In genomic region chr15:9061150-9061882, GRCm38 (mm10) we compare ENCODE assay signal across 12 mouse cellular contexts. TPM values are rescaled to one million over a fixed set of nuclear protein-coding genes. Genes with fewer than 3 reads are reported as not detected.
DNase-seq lines count a peak whose midpoint lies in the region; ATAC-seq and TF ChIP-seq lines count a peak whose summit lies in the region.
"Had no signal": no experiment of that assay in that cellular context is flagged by ENCODE, and none has a peak within 500 bp of the region (broad histone marks: within the 10 kb centered on the region; RNA-seq: fewer than 3 reads in every experiment).

No protein-coding gene starts in this region.

- no peak overlapping the region for H3K4me2 ChIP-seq in forebrain, embryonic 16.5 days (ENCODE audit: low read length)
- H3K4me2 ChIP-seq in hindbrain, embryonic 16.5 days (ENCODE audit: low read length), result no peak overlapping the region
- no peak overlapping the region for H3K4me2 ChIP-seq in midbrain, embryonic 16.5 days (ENCODE audit: low read length)
- no peak overlapping the region for H3K4me2 ChIP-seq in intestine, embryonic 16.5 days (ENCODE audit: low read depth, low read length)
- H3K4me2 ChIP-seq: lung, embryonic 14.5 days had no signal

- intact Hi-C loops in left cerebral cortex, adult 2 months (cut with DNase I), result no loop called here

- TF ChIP-seq CTCF in left cerebral cortex, adult 2 months (IDR thresholded peaks at IDR 0.05), result no peak

- H3K36me3 ChIP-seq in forebrain, embryonic 16.5 days (ENCODE audit: control insufficient read depth, insufficient read depth), result no peaks in the 10 kb centered on the region
- H3K36me3 ChIP-seq in hindbrain, embryonic 16.5 days (ENCODE audit: control insufficient read depth, insufficient read depth, low read length), result no peaks in the 10 kb centered on the region
- no peaks in the 10 kb centered on the region for H3K36me3 ChIP-seq in midbrain, embryonic 16.5 days (ENCODE audit: control insufficient read depth, insufficient read depth, low read length)
- no peaks in the 10 kb centered on the region for H3K36me3 ChIP-seq in intestine, embryonic 16.5 days (ENCODE audit: control insufficient read depth, insufficient read depth, low read length)
- H3K36me3 ChIP-seq: heart, embryonic 10.5 days had no signal

- no peak for DNase-seq in left cerebral cortex, adult 2 months (ENCODE audit: extremely low spot score in 1 of 2, low spot score in 2 of 2)
- no peak for DNase-seq in left cerebral cortex, adult 18-20 months (ENCODE audit: low spot score in 2 of 2)
- DNase-seq in ovary, adult 18-20 months (ENCODE audit: low spot score), result no peak
- DNase-seq in gastrocnemius, postnatal 4 days (ENCODE audit: low spot score in 2 of 2), result no peak
- DNase-seq: cerebellum, postnatal 25 days; kidney, adult 2 months; lung, embryonic 14.5 days had no signal

- no peaks in the 10 kb centered on the region for H3K9me3 ChIP-seq in forebrain, embryonic 16.5 days (ENCODE audit: control insufficient read depth, low read length)
- H3K9me3 ChIP-seq in hindbrain, embryonic 16.5 days (ENCODE audit: control insufficient read depth, low read length), result no peaks in the 10 kb centered on the region
- H3K9me3 ChIP-seq in midbrain, embryonic 16.5 days (replicated peaks; ENCODE audit: control insufficient read depth, low read length, poor library complexity, severe bottlenecking), result no peaks in the 10 kb centered on the region
- H3K9me3 ChIP-seq in intestine, embryonic 16.5 days (ENCODE audit: control insufficient read depth, low read length), result no peaks in the 10 kb centered on the region
- H3K9me3 ChIP-seq: heart, embryonic 10.5 days had no signal

- H3K4me1 ChIP-seq in forebrain, embryonic 16.5 days (replicated peaks; ENCODE audit: control insufficient read depth, insufficient read depth, low read length), result no peaks in the 10 kb centered on the region
- no peaks in the 10 kb centered on the region for H3K4me1 ChIP-seq in hindbrain, embryonic 16.5 days (ENCODE audit: control insufficient read depth, insufficient read depth, low read depth, low read length)
- H3K4me1 ChIP-seq in midbrain, embryonic 16.5 days (ENCODE audit: control insufficient read depth, insufficient read depth, low read length), result 0 out of 2 replicates have a peak, but pooled peaks cover 2% of the 10 kb centered on the region
- no peaks in the 10 kb centered on the region for H3K4me1 ChIP-seq in intestine, embryonic 16.5 days (ENCODE audit: control insufficient read depth, insufficient read depth, low read length)
- H3K4me1 ChIP-seq: heart, embryonic 10.5 days had no signal

- WGBS in forebrain, embryonic 16.5 days, result 50% methylated on average over 7 of the region's 7 CpGs
- WGBS in hindbrain, embryonic 16.5 days, result 38% methylated on average over 7 of the region's 7 CpGs
- 35% methylated on average over 7 of the region's 7 CpGs for WGBS in midbrain, embryonic 16.5 days
- WGBS in intestine, embryonic 16.5 days, result 64% methylated on average over 7 of the region's 7 CpGs

- H3K27ac ChIP-seq in left cerebral cortex, adult 2 months, result 0 out of 2 replicates have a peak overlapping the region, but pooled peaks have one; percentile 5
- no peak overlapping the region for H3K27ac ChIP-seq in forebrain, embryonic 16.5 days (ENCODE audit: low read length)
- H3K27ac ChIP-seq in hindbrain, embryonic 16.5 days (ENCODE audit: low read depth, low read length), result no peak overlapping the region
- 0 out of 2 replicates have a peak overlapping the region, but pooled peaks have one; percentile 7 for H3K27ac ChIP-seq in midbrain, embryonic 16.5 days (ENCODE audit: low read length)
- H3K27ac ChIP-seq in intestine, embryonic 16.5 days (ENCODE audit: low read length), result no peak overlapping the region
- H3K27ac ChIP-seq: heart, embryonic 10.5 days had no signal

- no peak overlapping the region for H3K9ac ChIP-seq in forebrain, embryonic 16.5 days (replicated peaks; ENCODE audit: low read depth, low read length)
- no peak overlapping the region for H3K9ac ChIP-seq in hindbrain, embryonic 16.5 days (ENCODE audit: low read depth, low read length)
- H3K9ac ChIP-seq in midbrain, embryonic 16.5 days (ENCODE audit: low read depth, low read length), result no peak overlapping the region
- no peak overlapping the region for H3K9ac ChIP-seq in intestine, embryonic 16.5 days (ENCODE audit: low read depth, low read length)
- H3K9ac ChIP-seq: lung, embryonic 14.5 days had no signal

- no peaks in the 10 kb centered on the region for H3K27me3 ChIP-seq in forebrain, embryonic 16.5 days (replicated peaks; ENCODE audit: control insufficient read depth, insufficient read depth, low read length)
- H3K27me3 ChIP-seq in hindbrain, embryonic 16.5 days (replicated peaks; ENCODE audit: control insufficient read depth, insufficient read depth, low read length), result no peaks in the 10 kb centered on the region
- H3K27me3 ChIP-seq in midbrain, embryonic 16.5 days (ENCODE audit: control insufficient read depth, insufficient read depth, low read depth, low read length), result no peaks in the 10 kb centered on the region
- H3K27me3 ChIP-seq in intestine, embryonic 16.5 days (replicated peaks; ENCODE audit: control insufficient read depth, insufficient read depth, low read length), result no peaks in the 10 kb centered on the region

- H3K4me3 ChIP-seq in left cerebral cortex, adult 2 months, result no peak overlapping the region
- H3K4me3 ChIP-seq in forebrain, embryonic 16.5 days (replicated peaks; ENCODE audit: low read length), result no peak overlapping the region
- H3K4me3 ChIP-seq in hindbrain, embryonic 16.5 days (ENCODE audit: low read length), result no peak overlapping the region
- no peak overlapping the region for H3K4me3 ChIP-seq in midbrain, embryonic 16.5 days (ENCODE audit: low read depth, low read length)
- no peak overlapping the region for H3K4me3 ChIP-seq in intestine, embryonic 16.5 days (ENCODE audit: low read length)
- H3K4me3 ChIP-seq: heart, embryonic 10.5 days had no signal

- ATAC-seq in forebrain, embryonic 16.5 days, result peak; percentile 58
- ATAC-seq in hindbrain, embryonic 16.5 days, result peak; percentile 95
- peak; percentile 95 for ATAC-seq in midbrain, embryonic 16.5 days
- no peak for ATAC-seq in intestine, embryonic 16.5 days

RNA-seq across cellular contexts. Expression of gene Nadk2, which starts 9.7 kb away (rescaled TPM):
- 10 to 100 TPM; 46.4 to 49.9 TPM for total RNA-seq in left cerebral cortex, adult 2 months (2021)
- 10 to 100 TPM; 45.1 to 47.7 TPM for total RNA-seq in left cerebral cortex, adult 18-20 months (2021)
- polyA plus RNA-seq in forebrain, embryonic 16.5 days (2015; fragmentation: Nextera tagmentation; extraction: Ambion mirVana), result 22.7 and 26.1 TPM in 2 replicates
- polyA plus RNA-seq in hindbrain, embryonic 16.5 days (2015; fragmentation: Nextera tagmentation; extraction: Ambion mirVana), result 27.1 and 31.7 TPM in 2 replicates
- 27.8 and 28.2 TPM in 2 replicates for polyA plus RNA-seq in midbrain, embryonic 16.5 days (2015; fragmentation: Nextera tagmentation; extraction: Ambion mirVana)
- 19.7 and 44.7 TPM in 2 replicates for polyA plus RNA-seq in intestine, embryonic 16.5 days (2015; fragmentation: Nextera tagmentation; extraction: Ambion mirVana)
- 10 to 100 TPM; 34.1 to 34.5 TPM for total RNA-seq in gastrocnemius, postnatal 4 days (2021)

Comparison
In these comparisons a context has a peak if more than half of its experiments do, and no peak if none do; other contexts are left out.
1. H3K27ac ChIP-seq: peak in left cerebral cortex, adult 2 months (single experiment) and midbrain, embryonic 16.5 days (single experiment); none in forebrain, embryonic 16.5 days (single experiment), hindbrain, embryonic 16.5 days (single experiment) and intestine, embryonic 16.5 days (single experiment).